Mouse (Mus musculus): ENCODE results near the gene Gm13697. TPM values are rescaled to one million over a fixed set of nuclear protein-coding genes. Genes with fewer than 3 reads are reported as not detected.
"Not testable (repeated sequence)": the region's sequence is repeated elsewhere in the genome, so short reads cannot be mapped to it uniquely, and the experiment has no call there.

Gene Gm13697
- not detected in 2 replicates for polyA plus RNA-seq (2015; fragmentation: Nextera tagmentation; extraction: Ambion mirVana)

DNA sequence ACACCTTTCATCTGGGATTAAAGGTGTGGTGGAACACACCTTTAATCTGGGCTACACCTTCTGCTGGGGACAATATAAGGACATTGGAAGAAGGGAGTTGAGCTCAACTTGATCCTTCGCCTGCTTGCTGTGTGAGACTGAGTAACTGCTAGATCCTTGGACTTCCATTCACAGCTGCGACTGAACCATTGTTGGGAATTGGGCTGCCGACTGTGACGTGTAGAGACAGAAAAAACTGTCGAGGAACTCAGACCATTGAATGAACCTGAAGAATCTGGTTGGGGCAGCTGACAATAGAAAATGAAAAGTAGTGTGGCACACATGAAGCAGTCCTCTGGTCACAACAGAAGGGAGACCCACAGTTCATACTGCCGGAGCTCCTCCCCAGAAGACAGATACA lies at the start of gene Gm13697:
TSS of gene Gm13697 (plus strand) at position 301 of the 400 bp plus-strand sequence.
- WGBS = no CpG with 5 or more reads among the region's 6 CpGs
- not testable (repeated sequence) for H3K27me3 ChIP-seq; H3K4me1 ChIP-seq (replicated peaks); H3K36me3 ChIP-seq; H3K9ac ChIP-seq; H3K9me3 ChIP-seq (replicated peaks); ATAC-seq (replicated peaks; ENCODE audit: insufficient number of reproducible peaks, insufficient read depth, low FRiP score, low read depth); H3K4me3 ChIP-seq; H3K27ac ChIP-seq; H3K4me2 ChIP-seq

DNA sequence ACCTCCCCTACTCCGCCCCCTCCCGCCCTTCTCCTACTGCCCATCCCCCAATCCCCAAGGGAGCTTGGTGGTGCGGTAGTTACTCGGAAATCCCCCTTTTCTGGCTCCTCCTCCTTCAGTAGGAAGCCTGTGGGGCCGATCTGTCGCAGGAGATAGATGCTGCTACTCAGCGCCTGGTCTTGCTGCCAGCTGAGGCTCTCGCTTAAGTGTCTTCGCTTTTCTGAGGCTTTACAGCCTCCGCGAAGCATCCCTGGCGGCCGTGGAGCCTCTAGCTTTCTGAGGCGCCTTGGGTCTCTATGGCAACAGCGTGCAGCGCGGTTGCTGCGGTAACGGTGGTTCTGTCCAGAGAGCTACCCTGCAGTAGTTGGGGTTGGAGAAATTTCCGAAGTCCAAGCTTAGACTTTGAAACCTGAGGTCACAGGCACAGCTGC lies 43.6 kb upstream of the Gm13697 start, which contains the start of gene Zswim2:
TSS of gene Zswim2 (minus strand) at position 298 of the 431 bp plus-strand sequence.
- peak within 1 kb of the TSS; percentile 10; the same call in 1 of the 2 replicates for H3K4me3 ChIP-seq
- H3K9me3 ChIP-seq (replicated peaks) = no peaks in the 10 kb centered on the region
- H3K27me3 ChIP-seq = no peaks in the 10 kb centered on the region
- no peaks in the 10 kb centered on the region for H3K36me3 ChIP-seq
- ATAC-seq (replicated peaks; ENCODE audit: insufficient number of reproducible peaks, insufficient read depth, low FRiP score, low read depth) = peak; percentile 50; the same call in 1 of the 2 replicates
- no peak within 1 kb of the TSS for H3K27ac ChIP-seq
- peaks cover 5% of the 10 kb centered on the region for H3K4me1 ChIP-seq (replicated peaks)
- H3K4me2 ChIP-seq = peak within 1 kb of the TSS; percentile 55
- H3K9ac ChIP-seq = no peak within 1 kb of the TSS
- under 1% methylated on average over 20 of the region's 20 CpGs for WGBS

DNA sequence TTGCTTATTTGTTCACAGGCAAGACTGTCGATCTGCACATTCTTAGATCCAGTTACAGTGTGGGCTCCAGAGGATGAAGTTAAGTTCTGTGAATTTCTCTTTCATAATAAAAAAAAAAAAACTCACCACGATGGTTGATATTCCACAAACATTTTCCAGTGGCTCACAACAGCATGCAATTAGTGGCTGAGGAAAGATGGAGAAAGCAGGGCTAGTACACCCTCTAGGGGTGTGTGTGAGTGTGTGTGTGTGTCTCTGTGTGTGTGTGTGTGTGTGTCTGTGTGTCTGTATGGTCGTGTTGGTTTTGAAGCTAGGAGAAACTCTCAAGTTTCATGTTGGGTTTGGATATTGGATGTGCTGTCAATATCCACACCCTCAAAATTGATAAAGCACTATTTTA lies 43.2 kb upstream of the Gm13697 start:
- no peaks in the 10 kb centered on the region for H3K36me3 ChIP-seq
- H3K27ac ChIP-seq = no peak overlapping the region
- H3K9ac ChIP-seq = no peak overlapping the region
- H3K4me1 ChIP-seq (replicated peaks) = peaks cover 5% of the 10 kb centered on the region
- no peak for ATAC-seq (replicated peaks; ENCODE audit: insufficient number of reproducible peaks, insufficient read depth, low FRiP score, low read depth)
- no peaks in the 10 kb centered on the region for H3K27me3 ChIP-seq
- H3K9me3 ChIP-seq (replicated peaks) = no peaks in the 10 kb centered on the region
- 37% methylated on average over 3 of the region's 3 CpGs for WGBS
- peak overlapping the region; percentile 55 for H3K4me2 ChIP-seq
- 0 out of 2 replicates have a peak overlapping the region, but pooled peaks have one; percentile 10 for H3K4me3 ChIP-seq

DNA sequence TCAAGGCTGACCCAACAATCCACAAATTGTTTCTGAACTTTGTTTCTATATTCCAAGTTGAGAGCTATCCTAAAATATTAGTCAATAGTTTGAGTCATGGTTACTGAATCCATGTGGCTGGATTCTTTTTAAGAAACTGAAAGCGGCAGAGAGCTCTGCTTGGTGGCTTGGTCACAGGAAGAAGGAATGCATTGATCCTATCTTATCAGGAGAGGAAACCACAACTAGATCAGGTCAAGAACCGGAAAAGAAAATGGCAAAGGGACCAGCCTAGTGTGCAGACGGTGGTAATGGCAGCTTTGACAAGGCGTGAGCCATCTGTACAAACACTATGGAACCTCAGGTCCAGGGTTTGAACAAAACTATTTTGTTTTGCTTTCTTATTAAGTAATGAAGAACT lies 42.8 kb upstream of the Gm13697 start:
- H3K27ac ChIP-seq = no peak overlapping the region
- no peaks in the 10 kb centered on the region for H3K9me3 ChIP-seq (replicated peaks)
- H3K4me2 ChIP-seq = no peak overlapping the region
- WGBS = 33% methylated on average over 4 of the region's 4 CpGs
- no peak overlapping the region for H3K9ac ChIP-seq
- H3K4me3 ChIP-seq = no peak overlapping the region
- ATAC-seq (replicated peaks; ENCODE audit: insufficient number of reproducible peaks, insufficient read depth, low FRiP score, low read depth) = no peak
- no peaks in the 10 kb centered on the region for H3K36me3 ChIP-seq
- no peaks in the 10 kb centered on the region for H3K27me3 ChIP-seq
- peaks cover 5% of the 10 kb centered on the region for H3K4me1 ChIP-seq (replicated peaks)

DNA sequence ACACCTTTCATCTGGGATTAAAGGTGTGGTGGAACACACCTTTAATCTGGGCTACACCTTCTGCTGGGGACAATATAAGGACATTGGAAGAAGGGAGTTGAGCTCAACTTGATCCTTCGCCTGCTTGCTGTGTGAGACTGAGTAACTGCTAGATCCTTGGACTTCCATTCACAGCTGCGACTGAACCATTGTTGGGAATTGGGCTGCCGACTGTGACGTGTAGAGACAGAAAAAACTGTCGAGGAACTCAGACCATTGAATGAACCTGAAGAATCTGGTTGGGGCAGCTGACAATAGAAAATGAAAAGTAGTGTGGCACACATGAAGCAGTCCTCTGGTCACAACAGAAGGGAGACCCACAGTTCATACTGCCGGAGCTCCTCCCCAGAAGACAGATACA lies 29.1 kb upstream of the Gm13697 start, which contains the start of gene Gm13698:
TSS of gene Gm13698 (plus strand) at position 301 of the 400 bp plus-strand sequence.
- WGBS = no CpG with 5 or more reads among the region's 6 CpGs
- not testable (repeated sequence) for H3K27ac ChIP-seq; H3K36me3 ChIP-seq; H3K4me3 ChIP-seq; ATAC-seq (replicated peaks; ENCODE audit: insufficient number of reproducible peaks, insufficient read depth, low FRiP score, low read depth); H3K4me1 ChIP-seq (replicated peaks); H3K9me3 ChIP-seq (replicated peaks); H3K27me3 ChIP-seq; H3K4me2 ChIP-seq; H3K9ac ChIP-seq

DNA sequence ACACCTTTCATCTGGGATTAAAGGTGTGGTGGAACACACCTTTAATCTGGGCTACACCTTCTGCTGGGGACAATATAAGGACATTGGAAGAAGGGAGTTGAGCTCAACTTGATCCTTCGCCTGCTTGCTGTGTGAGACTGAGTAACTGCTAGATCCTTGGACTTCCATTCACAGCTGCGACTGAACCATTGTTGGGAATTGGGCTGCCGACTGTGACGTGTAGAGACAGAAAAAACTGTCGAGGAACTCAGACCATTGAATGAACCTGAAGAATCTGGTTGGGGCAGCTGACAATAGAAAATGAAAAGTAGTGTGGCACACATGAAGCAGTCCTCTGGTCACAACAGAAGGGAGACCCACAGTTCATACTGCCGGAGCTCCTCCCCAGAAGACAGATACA lies 23.3 kb upstream of the Gm13697 start, which contains the start of gene Gm13693:
TSS of gene Gm13693 (plus strand) at position 301 of the 400 bp plus-strand sequence.
- H3K27me3 ChIP-seq; H3K9ac ChIP-seq; H3K4me1 ChIP-seq (replicated peaks); H3K27ac ChIP-seq; H3K36me3 ChIP-seq; H3K4me2 ChIP-seq; H3K4me3 ChIP-seq; H3K9me3 ChIP-seq (replicated peaks); ATAC-seq (replicated peaks; ENCODE audit: insufficient number of reproducible peaks, insufficient read depth, low FRiP score, low read depth): not testable (repeated sequence)
- no CpG with 5 or more reads among the region's 6 CpGs for WGBS

DNA sequence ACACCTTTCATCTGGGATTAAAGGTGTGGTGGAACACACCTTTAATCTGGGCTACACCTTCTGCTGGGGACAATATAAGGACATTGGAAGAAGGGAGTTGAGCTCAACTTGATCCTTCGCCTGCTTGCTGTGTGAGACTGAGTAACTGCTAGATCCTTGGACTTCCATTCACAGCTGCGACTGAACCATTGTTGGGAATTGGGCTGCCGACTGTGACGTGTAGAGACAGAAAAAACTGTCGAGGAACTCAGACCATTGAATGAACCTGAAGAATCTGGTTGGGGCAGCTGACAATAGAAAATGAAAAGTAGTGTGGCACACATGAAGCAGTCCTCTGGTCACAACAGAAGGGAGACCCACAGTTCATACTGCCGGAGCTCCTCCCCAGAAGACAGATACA lies 17.5 kb upstream of the Gm13697 start, which contains the start of gene Gm13695:
TSS of gene Gm13695 (plus strand) at position 301 of the 400 bp plus-strand sequence.
- H3K36me3 ChIP-seq; H3K27ac ChIP-seq; H3K27me3 ChIP-seq; H3K4me3 ChIP-seq; H3K9ac ChIP-seq; H3K4me2 ChIP-seq; H3K9me3 ChIP-seq (replicated peaks); H3K4me1 ChIP-seq (replicated peaks); ATAC-seq (replicated peaks; ENCODE audit: insufficient number of reproducible peaks, insufficient read depth, low FRiP score, low read depth): not testable (repeated sequence)
- no CpG with 5 or more reads among the region's 6 CpGs for WGBS

DNA sequence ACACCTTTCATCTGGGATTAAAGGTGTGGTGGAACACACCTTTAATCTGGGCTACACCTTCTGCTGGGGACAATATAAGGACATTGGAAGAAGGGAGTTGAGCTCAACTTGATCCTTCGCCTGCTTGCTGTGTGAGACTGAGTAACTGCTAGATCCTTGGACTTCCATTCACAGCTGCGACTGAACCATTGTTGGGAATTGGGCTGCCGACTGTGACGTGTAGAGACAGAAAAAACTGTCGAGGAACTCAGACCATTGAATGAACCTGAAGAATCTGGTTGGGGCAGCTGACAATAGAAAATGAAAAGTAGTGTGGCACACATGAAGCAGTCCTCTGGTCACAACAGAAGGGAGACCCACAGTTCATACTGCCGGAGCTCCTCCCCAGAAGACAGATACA lies 11.7 kb upstream of the Gm13697 start, which contains the start of gene Gm13696:
TSS of gene Gm13696 (plus strand) at position 301 of the 400 bp plus-strand sequence.
- H3K4me1 ChIP-seq (replicated peaks); H3K27ac ChIP-seq; H3K4me2 ChIP-seq; H3K9me3 ChIP-seq (replicated peaks); H3K36me3 ChIP-seq; H3K9ac ChIP-seq; H3K27me3 ChIP-seq; H3K4me3 ChIP-seq; ATAC-seq (replicated peaks; ENCODE audit: insufficient number of reproducible peaks, insufficient read depth, low FRiP score, low read depth): not testable (repeated sequence)
- no CpG with 5 or more reads among the region's 6 CpGs for WGBS

DNA sequence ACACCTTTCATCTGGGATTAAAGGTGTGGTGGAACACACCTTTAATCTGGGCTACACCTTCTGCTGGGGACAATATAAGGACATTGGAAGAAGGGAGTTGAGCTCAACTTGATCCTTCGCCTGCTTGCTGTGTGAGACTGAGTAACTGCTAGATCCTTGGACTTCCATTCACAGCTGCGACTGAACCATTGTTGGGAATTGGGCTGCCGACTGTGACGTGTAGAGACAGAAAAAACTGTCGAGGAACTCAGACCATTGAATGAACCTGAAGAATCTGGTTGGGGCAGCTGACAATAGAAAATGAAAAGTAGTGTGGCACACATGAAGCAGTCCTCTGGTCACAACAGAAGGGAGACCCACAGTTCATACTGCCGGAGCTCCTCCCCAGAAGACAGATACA lies 5.9 kb upstream of the Gm13697 start, which contains the start of gene Gm13694:
TSS of gene Gm13694 (plus strand) at position 301 of the 400 bp plus-strand sequence.
- H3K9ac ChIP-seq, H3K4me2 ChIP-seq: not testable (repeated sequence)

DNA sequence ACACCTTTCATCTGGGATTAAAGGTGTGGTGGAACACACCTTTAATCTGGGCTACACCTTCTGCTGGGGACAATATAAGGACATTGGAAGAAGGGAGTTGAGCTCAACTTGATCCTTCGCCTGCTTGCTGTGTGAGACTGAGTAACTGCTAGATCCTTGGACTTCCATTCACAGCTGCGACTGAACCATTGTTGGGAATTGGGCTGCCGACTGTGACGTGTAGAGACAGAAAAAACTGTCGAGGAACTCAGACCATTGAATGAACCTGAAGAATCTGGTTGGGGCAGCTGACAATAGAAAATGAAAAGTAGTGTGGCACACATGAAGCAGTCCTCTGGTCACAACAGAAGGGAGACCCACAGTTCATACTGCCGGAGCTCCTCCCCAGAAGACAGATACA lies 5.7 kb downstream of the Gm13697 start, which contains the start of gene Gm13691:
TSS of gene Gm13691 (plus strand) at position 301 of the 400 bp plus-strand sequence.
- WGBS = no CpG with 5 or more reads among the region's 6 CpGs
- not testable (repeated sequence) for ATAC-seq (replicated peaks; ENCODE audit: insufficient number of reproducible peaks, insufficient read depth, low FRiP score, low read depth); H3K27me3 ChIP-seq; H3K36me3 ChIP-seq; H3K4me1 ChIP-seq (replicated peaks); H3K9ac ChIP-seq; H3K9me3 ChIP-seq (replicated peaks); H3K4me3 ChIP-seq; H3K27ac ChIP-seq; H3K4me2 ChIP-seq

More for the DNA sequence above, 5.9 kb upstream of the Gm13697 start, which contains the start of gene Gm13694:
- not testable (repeated sequence) for H3K4me1 ChIP-seq (replicated peaks); H3K27me3 ChIP-seq; H3K9me3 ChIP-seq (replicated peaks); H3K4me3 ChIP-seq; ATAC-seq (replicated peaks; ENCODE audit: insufficient number of reproducible peaks, insufficient read depth, low FRiP score, low read depth); H3K27ac ChIP-seq; H3K36me3 ChIP-seq
- no CpG with 5 or more reads among the region's 6 CpGs for WGBS

DNA sequence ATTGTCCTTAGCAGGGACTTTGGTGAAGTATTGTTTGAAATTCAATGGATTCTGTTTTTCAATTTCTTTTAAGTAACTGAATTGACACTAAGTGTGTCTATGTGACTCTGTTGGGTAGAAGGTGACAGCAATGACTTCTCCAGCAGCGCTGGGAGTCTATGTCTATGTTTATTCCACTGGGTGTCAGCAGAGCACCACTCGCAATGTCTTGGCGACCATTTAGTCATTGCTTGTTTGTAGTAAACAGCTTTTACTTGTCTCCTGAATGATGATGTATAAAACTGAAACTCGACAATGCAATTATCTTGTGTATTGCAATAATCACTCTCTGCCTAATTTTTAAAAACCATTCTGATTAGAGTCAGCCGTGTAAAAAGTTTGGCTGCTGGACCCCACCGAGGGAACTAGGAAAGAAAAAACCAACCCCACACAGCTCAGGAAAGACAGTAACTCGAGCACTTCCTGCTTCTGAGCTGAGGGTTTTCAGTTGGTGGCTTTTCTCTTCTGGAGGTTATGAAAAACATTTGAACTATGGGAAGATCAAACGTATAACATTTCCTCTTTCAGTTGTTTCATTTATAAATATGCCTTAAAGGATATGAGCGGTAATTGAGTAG lies 9.2 kb downstream of the Gm13697 start:
- H3K4me3 ChIP-seq; ATAC-seq (replicated peaks; ENCODE audit: insufficient number of reproducible peaks, insufficient read depth, low FRiP score, low read depth); H3K27me3 ChIP-seq; H3K9me3 ChIP-seq (replicated peaks); H3K4me1 ChIP-seq (replicated peaks); H3K9ac ChIP-seq; H3K27ac ChIP-seq; H3K36me3 ChIP-seq: not testable (repeated sequence)
- H3K4me2 ChIP-seq = peak overlapping the region; percentile 27; the same call in 1 of the 2 replicates
- WGBS = 34% methylated on average over 8 of the region's 9 CpGs

DNA sequence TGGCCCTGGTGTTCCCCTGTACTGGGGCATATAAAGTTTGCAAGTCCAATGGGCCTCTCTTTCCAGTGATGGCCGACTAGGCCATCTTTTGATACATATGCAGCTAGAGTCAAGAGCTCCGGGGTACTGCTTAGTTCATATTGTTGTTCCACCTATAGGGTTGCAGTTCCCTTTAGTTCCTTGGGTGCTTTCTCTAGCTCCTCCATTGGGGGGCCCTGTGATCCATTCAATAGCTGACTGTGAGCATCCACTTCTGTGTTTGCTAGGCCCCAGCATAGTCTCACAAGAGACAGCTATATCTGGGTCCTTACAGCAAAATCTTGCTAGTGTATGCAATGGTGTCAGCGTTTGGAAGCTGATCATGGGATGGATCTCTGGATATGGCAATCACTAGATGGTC lies 10.0 kb downstream of the Gm13697 start:
- not testable (repeated sequence) for H3K9me3 ChIP-seq (replicated peaks); H3K27me3 ChIP-seq; H3K4me1 ChIP-seq (replicated peaks); H3K4me3 ChIP-seq; H3K27ac ChIP-seq; H3K4me2 ChIP-seq; H3K9ac ChIP-seq; H3K36me3 ChIP-seq; ATAC-seq (replicated peaks; ENCODE audit: insufficient number of reproducible peaks, insufficient read depth, low FRiP score, low read depth)
- 64% methylated on average over 3 of the region's 3 CpGs for WGBS
